Mouse (Mus musculus) G1E (cell line): ENCODE measurements around the gene Dgkb. TPM values are rescaled to one million over a fixed set of nuclear protein-coding genes. Genes with fewer than 3 reads are reported as not detected.

ENCODE experiments used
- ATAC-seq: 2 replicates; pipeline ENCODE4 v1.8.0; 2016; ENCODE audit warnings: mild to moderate bottlenecking; ENCODE audit not compliant: insufficient number of reproducible peaks, poor library complexity, low FRiP score, severe bottlenecking; ENCODE audit errors: extremely low read depth
- DNase-seq: peaks from one replicate; pipeline ENCODE4 v3.0.0; 2012; ENCODE audit warnings: low spot score
- H3K27me3 ChIP-seq: 2 replicates; pipeline ENCODE4 v1.6.1; 2012; ENCODE audit warnings: mild to moderate bottlenecking, low read length, inconsistent platforms; ENCODE audit not compliant: insufficient read depth
- H3K36me3 ChIP-seq: replicated peaks from 2 replicates; pipeline ENCODE3; 2012; ENCODE audit warnings: mild to moderate bottlenecking, inconsistent platforms
- H3K4me1 ChIP-seq: 2 replicates; pipeline ENCODE4 v1.6.1; 2012; ENCODE audit warnings: low read depth, low read length, inconsistent platforms, mixed read lengths; ENCODE audit not compliant: insufficient read depth
- H3K4me3 ChIP-seq: 2 replicates; pipeline ENCODE4 v1.5.1; 2012; ENCODE audit warnings: low read depth, mild to moderate bottlenecking, inconsistent platforms, low read length, moderate library complexity, mixed read lengths
- H3K9me3 ChIP-seq: replicated peaks from 2 replicates; pipeline ENCODE4 v1.6.1; 2012; ENCODE audit warnings: inconsistent platforms
- CTCF ChIP-seq: IDR thresholded peaks from 2 replicates; pipeline ENCODE4 v1.5.1; 2012; ENCODE audit warnings: low read depth, low read length, inconsistent platforms, mixed read lengths
- GATA1 ChIP-seq: IDR thresholded peaks from 2 replicates; pipeline ENCODE4 v1.6.1; 2012; ENCODE audit warnings: borderline replicate concordance, low read length, inconsistent platforms, mixed read lengths
- GATA2 ChIP-seq: IDR thresholded peaks from 2 replicates; pipeline ENCODE4 v1.6.1; 2012; ENCODE audit warnings: low read depth, low read length, inconsistent platforms, borderline replicate concordance
- POLR2AphosphoS5 ChIP-seq: IDR thresholded peaks from 2 replicates; pipeline ENCODE4 v1.6.1; 2012; ENCODE audit warnings: low read depth, low read length, inconsistent platforms; ENCODE audit not compliant: insufficient replicate concordance
- TAL1 ChIP-seq: conservative IDR thresholded peaks from 2 replicates; pipeline ENCODE4 v1.6.1; 2012; ENCODE audit warnings: low read depth, low read length, inconsistent platforms, mixed read lengths
- polyA plus RNA-seq: library from polyadenylated mRNA; stranded (reverse); fragments of >175 nt; gene quantifications from 2 replicates; pipeline ENCODE4 v1.2.3, GENCODE M21; 2012
- total RNA-seq, 2 experiments: library from RNA; stranded (forward) in 1 of 2; stranded (reverse) in 1 of 2; fragments of 200-1000 nt in 1 of 2; fragments of >200 nt in 1 of 2; fragmentation: Nextera tagmentation in 1 of 2; gene quantifications; 2 replicates each; pipeline ENCODE4 v1.2.3; 2014 to 2017

The Dgkb gene
- total and polyA plus RNA-seq, 3 experiments = 0.33 TPM; not detected in 2

GRCm38 (mm10) chr12:37988066-37988591, 170.6 kb downstream of the Dgkb start:
- no peak for ATAC-seq
- H3K4me3 ChIP-seq = no peak overlapping the region

GRCm38 (mm10) chr12:37993221-37993620, 175.7 kb downstream of the Dgkb start:
- H3K27me3 ChIP-seq = no peaks in the 10 kb centered on the region
- H3K4me1 ChIP-seq = no peaks in the 10 kb centered on the region
- no peak for ATAC-seq

More at GRCm38 (mm10) chr12:37988066-37988591, 170.6 kb downstream of the Dgkb start:
- DNase-seq = no peak
- Histone ChIP-seq H3K4me1 (no peaks in the 10 kb centered on the region), H3K27me3 (no peaks in the 10 kb centered on the region), H3K9me3 (no peaks in the 10 kb centered on the region), H3K36me3 (no peaks in the 10 kb centered on the region)
- TF ChIP-seq TAL1 = no peak
- no peak for TF ChIP-seq GATA2
- TF ChIP-seq POLR2AphosphoS5 = no peak
- TF ChIP-seq GATA1 = no peak
- TF ChIP-seq CTCF = no peak

GRCm38 (mm10) chr12:37996417-37996946, 179.0 kb downstream of the Dgkb start:
- no peak for ATAC-seq
- no peak for DNase-seq
- TF ChIP-seq GATA1 (no peak), TAL1 (no peak), CTCF (no peak), GATA2 (no peak), POLR2AphosphoS5 (no peak)
- H3K4me3 ChIP-seq = no peak overlapping the region
- H3K27me3 ChIP-seq = no peaks in the 10 kb centered on the region
- no peaks in the 10 kb centered on the region for H3K36me3 ChIP-seq
- H3K9me3 ChIP-seq = peaks cover 20% of the 10 kb centered on the region
- H3K4me1 ChIP-seq = no peaks in the 10 kb centered on the region

More at GRCm38 (mm10) chr12:37993221-37993620, 175.7 kb downstream of the Dgkb start:
- TF ChIP-seq GATA1 (no peak), POLR2AphosphoS5 (no peak), CTCF (no peak), TAL1 (no peak), GATA2 (no peak)
- H3K9me3 ChIP-seq = peaks cover 18% of the 10 kb centered on the region
- DNase-seq = no peak
- H3K36me3 ChIP-seq = no peaks in the 10 kb centered on the region
- no peak overlapping the region for H3K4me3 ChIP-seq

- H3K36me3 ChIP-seq = no peaks in the 10 kb centered on the region
- TF ChIP-seq CTCF (no peak), POLR2AphosphoS5 (no peak), TAL1 (no peak), GATA2 (no peak), GATA1 (no peak)
- DNase-seq (no peak), ATAC-seq (no peak)
- no peak overlapping the region for H3K4me3 ChIP-seq
- no peaks in the 10 kb centered on the region for H3K27me3 ChIP-seq
- peaks cover 8% of the 10 kb centered on the region for H3K9me3 ChIP-seq
- no peaks in the 10 kb centered on the region for H3K4me1 ChIP-seq
Observed at GRCm38 (mm10) chr12:38017674-38018073, 200.1 kb downstream of the Dgkb start.

- Histone ChIP-seq H3K4me1 (no peaks in the 10 kb centered on the region), H3K27me3 (no peaks in the 10 kb centered on the region), H3K4me3 (no peak overlapping the region), H3K36me3 (no peaks in the 10 kb centered on the region), H3K9me3 (peaks cover 8% of the 10 kb centered on the region)
- DNase-seq (no peak), ATAC-seq (no peak)
- TF ChIP-seq TAL1 (no peak), GATA1 (no peak), CTCF (no peak), POLR2AphosphoS5 (no peak), GATA2 (no peak)
Observed at GRCm38 (mm10) chr12:38047256-38047655, 229.7 kb downstream of the Dgkb start.

GRCm38 (mm10) chr12:38088224-38088623, 270.7 kb downstream of the Dgkb start:
- H3K36me3 ChIP-seq = no peaks in the 10 kb centered on the region
- TF ChIP-seq GATA2 (no peak), TAL1 (no peak), GATA1 (no peak), CTCF (no peak), POLR2AphosphoS5 (no peak)
- peaks cover 10% of the 10 kb centered on the region for H3K9me3 ChIP-seq
- H3K4me1 ChIP-seq = no peaks in the 10 kb centered on the region
- DNase-seq (no peak), ATAC-seq (no peak)
- H3K4me3 ChIP-seq = no peak overlapping the region
- H3K27me3 ChIP-seq = no peaks in the 10 kb centered on the region
